Mouse (Mus musculus) megakaryocyte, adult 5-6 weeks (primary cell): ENCODE results near the gene Col26a1. TPM values are rescaled to one million over a fixed set of nuclear protein-coding genes. Genes with fewer than 3 reads are reported as not detected.

Source experiments
- ATAC-seq: 2 replicates; pipeline ENCODE4 v1.8.0; 2016; ENCODE audit warnings: mild to moderate bottlenecking, inconsistent platforms; ENCODE audit not compliant: poor library complexity, severe bottlenecking
- total RNA-seq, 2 experiments: library from RNA; stranded (forward) in 1 of 2; stranded (reverse) in 1 of 2; fragments of 153-499, 151-499 nt in 1 of 2; fragments of 221-1000, 200-1000 nt in 1 of 2; gene quantifications; 2 replicates each; pipeline versions ENCODE4 v1.2.3 to v1.2.4; 2015 to 2017

Col26a1 gene
- total RNA-seq, 2 experiments from 2014 or later = not detected

GRCm38 (mm10) chr5:136697618-136698017, 185.4 kb downstream of the Col26a1 start:
- ATAC-seq = no peak

- ATAC-seq = no peak
These were observed 186.5 kb downstream of the Col26a1 start for GRCm38 (mm10) chr5:136696516-136696915.

GRCm38 (mm10) chr5:136694976-136695375, 188.0 kb downstream of the Col26a1 start:
- no peak for ATAC-seq

GRCm38 (mm10) chr5:136693418-136693817, 189.6 kb downstream of the Col26a1 start:
- no peak for ATAC-seq

- ATAC-seq = no peak
These were observed 190.2 kb downstream of the Col26a1 start, which contains the start of gene Myl10 for GRCm38 (mm10) chr5:136692784-136693183. Myl10 (plus strand) TSS chr5:136693146.

Other genes starting within 250 kb of the Col26a1 start
- gene Myl10, start 190.1 kb downstream of the Col26a1 start, total RNA-seq (2015) = not detected in 2 replicates
- gene Myl10, start 190.1 kb downstream of the Col26a1 start, total RNA-seq (2017) = not detected in 2 replicates
- 9.4 and 12.7 TPM in 2 replicates for gene Ift22, start 24.9 kb upstream of the Col26a1 start, total RNA-seq (2015)
- gene Ift22, start 24.9 kb upstream of the Col26a1 start, total RNA-seq (2017) = 2.0 and 3.7 TPM in 2 replicates
- gene Fis1, start 70.1 kb upstream of the Col26a1 start, total RNA-seq (2015) = 288 and 310 TPM in 2 replicates
- gene Fis1, start 70.1 kb upstream of the Col26a1 start, total RNA-seq (2017) = 117 and 147 TPM in 2 replicates
- gene Cldn15, start 83.4 kb upstream of the Col26a1 start, total RNA-seq (2015) = 13.3 and 15.8 TPM in 2 replicates
- gene Cldn15, start 83.4 kb upstream of the Col26a1 start, total RNA-seq (2017) = 7.1 and 15.9 TPM in 2 replicates
- 73.2 and 74.8 TPM in 2 replicates for gene Plod3, start 103.8 kb upstream of the Col26a1 start, total RNA-seq (2015)
- 159 and 176 TPM in 2 replicates for gene Plod3, start 103.8 kb upstream of the Col26a1 start, total RNA-seq (2017)
- 106 and 133 TPM in 2 replicates for gene Znhit1, start 104.8 kb upstream of the Col26a1 start, total RNA-seq (2015)
- 57.7 and 67.9 TPM in 2 replicates for gene Znhit1, start 104.8 kb upstream of the Col26a1 start, total RNA-seq (2017)
- not detected in 2 replicates for gene Vgf, start 143.2 kb upstream of the Col26a1 start, total RNA-seq (2015)
- not detected in 2 replicates for gene Vgf, start 143.2 kb upstream of the Col26a1 start, total RNA-seq (2017)
- gene Ap1s1, start 162.9 kb upstream of the Col26a1 start, total RNA-seq (2015) = 19.1 and 19.6 TPM in 2 replicates
- 43.3 and 47.2 TPM in 2 replicates for gene Ap1s1, start 162.9 kb upstream of the Col26a1 start, total RNA-seq (2017)
- gene Serpine1, start 189.1 kb upstream of the Col26a1 start, total RNA-seq (2015) = not detected in 2 replicates
- gene Serpine1, start 189.1 kb upstream of the Col26a1 start, total RNA-seq (2017) = not detected in 2 replicates
- 12.4 and 13.5 TPM in 2 replicates for gene Trim56, start 233.0 kb upstream of the Col26a1 start, total RNA-seq (2015)
- gene Trim56, start 233.0 kb upstream of the Col26a1 start, total RNA-seq (2017) = 28.7 and 32.4 TPM in 2 replicates